Mouse (Mus musculus): ENCODE measurements around the gene Nod1. TPM values are rescaled to one million over a fixed set of nuclear protein-coding genes. Genes with fewer than 3 reads are reported as not detected.

Nod1 gene
- polyA plus RNA-seq, 1 experiment from 2014 or later, result 6.8 TPM

DNA sequence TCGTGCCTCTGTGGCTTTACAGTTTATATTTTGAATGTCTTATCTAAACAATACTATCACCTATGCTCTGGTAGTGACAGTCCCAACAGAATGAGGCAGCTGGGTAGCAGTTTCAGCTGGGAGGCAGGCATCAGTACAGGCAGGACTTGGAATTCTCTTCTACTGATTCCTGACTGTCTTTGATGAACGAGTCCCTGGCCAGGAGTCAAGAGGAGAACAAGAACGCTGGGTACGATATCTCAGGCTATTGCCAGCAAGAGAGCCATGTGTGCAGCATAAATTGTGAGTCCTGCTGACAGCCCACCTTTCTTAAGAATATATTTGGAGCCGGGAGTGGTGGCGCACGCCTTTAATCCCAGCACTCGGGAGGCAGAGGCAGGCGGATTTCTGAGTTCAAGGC lies 1.9 kb downstream of the Nod1 start:
- no peak for ATAC-seq (replicated peaks; ENCODE audit: extremely low read depth, insufficient read depth, low FRiP score)
- peaks cover 6% of the 10 kb centered on the region; the same call in 1 of the 2 replicates for H3K4me1 ChIP-seq (ENCODE audit: control insufficient read depth, insufficient read depth, low read length)
- 55% methylated on average over 9 of the region's 9 CpGs for WGBS
- H3K9me3 ChIP-seq (replicated peaks; ENCODE audit: control insufficient read depth, low read length), result no peaks in the 10 kb centered on the region
- no peak overlapping the region for H3K9ac ChIP-seq (ENCODE audit: low read length)
- no peak overlapping the region for H3K27ac ChIP-seq (ENCODE audit: low read length)
- H3K4me3 ChIP-seq (ENCODE audit: low read length), result no peak overlapping the region
- H3K4me2 ChIP-seq (ENCODE audit: low read depth, low read length), result 0 out of 2 replicates have a peak overlapping the region, but pooled peaks have one; percentile 1
- H3K27me3 ChIP-seq (ENCODE audit: control insufficient read depth, insufficient read depth, low read length), result no peaks in the 10 kb centered on the region
- H3K36me3 ChIP-seq (ENCODE audit: control insufficient read depth, insufficient read depth), result no peaks in the 10 kb centered on the region

DNA sequence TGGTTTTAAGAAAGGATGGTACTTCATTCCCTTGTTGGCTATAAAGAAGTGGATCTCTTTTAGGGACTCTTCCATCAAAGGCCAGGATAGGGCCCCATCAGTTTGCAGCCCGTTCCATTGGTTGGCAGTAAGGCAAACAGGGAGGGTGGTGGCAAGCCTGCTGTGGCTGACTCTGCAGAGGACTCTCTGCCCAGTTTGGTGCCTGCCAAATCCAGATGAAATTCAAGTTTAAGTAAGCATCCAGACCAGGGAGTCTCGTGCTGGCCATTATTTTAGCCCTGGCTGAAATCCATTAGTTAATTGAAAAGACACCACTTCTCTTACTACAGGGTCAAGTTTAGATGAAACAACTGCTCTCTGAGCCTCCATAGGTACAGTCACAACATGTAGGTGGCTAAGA lies 2.6 kb downstream of the Nod1 start:
- Histone ChIP-seq H3K4me1 (ENCODE audit: control insufficient read depth, insufficient read depth, low read length) (peaks cover 6% of the 10 kb centered on the region; the same call in 1 of the 2 replicates), H3K4me2 (ENCODE audit: low read depth, low read length) (no peak overlapping the region), H3K4me3 (ENCODE audit: low read length) (no peak overlapping the region), H3K27ac (ENCODE audit: low read length) (no peak overlapping the region), H3K9me3 (replicated peaks; ENCODE audit: control insufficient read depth, low read length) (no peaks in the 10 kb centered on the region), H3K36me3 (ENCODE audit: control insufficient read depth, insufficient read depth) (no peaks in the 10 kb centered on the region), H3K27me3 (ENCODE audit: control insufficient read depth, insufficient read depth, low read length) (no peaks in the 10 kb centered on the region), H3K9ac (ENCODE audit: low read length) (no peak overlapping the region)
- ATAC-seq (replicated peaks; ENCODE audit: extremely low read depth, insufficient read depth, low FRiP score), result no peak
- WGBS, result 62% methylated on average over 2 of the region's 2 CpGs

DNA sequence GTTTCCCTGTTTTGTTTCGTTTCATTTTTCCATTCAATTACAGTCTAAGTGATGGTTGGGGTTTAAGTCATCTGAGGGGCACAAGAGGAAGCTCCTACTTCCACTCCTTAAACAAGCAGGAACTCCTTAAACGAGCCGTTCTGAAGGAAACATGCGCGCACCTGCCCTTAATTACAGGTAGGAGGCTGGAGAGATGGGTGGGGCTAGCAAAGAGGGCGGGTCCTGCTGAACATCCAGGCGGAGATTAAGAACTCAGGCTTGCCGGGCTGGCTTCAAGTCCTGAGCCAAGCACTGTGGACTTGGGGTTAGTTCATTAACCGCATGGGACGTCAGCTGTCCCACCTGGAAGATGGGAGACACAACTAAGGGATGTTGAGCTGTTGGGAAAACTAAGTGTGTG lies 4.8 kb downstream of the Nod1 start:
- H3K4me2 ChIP-seq (ENCODE audit: low read depth, low read length), result no peak overlapping the region
- WGBS, result 42% methylated on average over 10 of the region's 10 CpGs

DNA sequence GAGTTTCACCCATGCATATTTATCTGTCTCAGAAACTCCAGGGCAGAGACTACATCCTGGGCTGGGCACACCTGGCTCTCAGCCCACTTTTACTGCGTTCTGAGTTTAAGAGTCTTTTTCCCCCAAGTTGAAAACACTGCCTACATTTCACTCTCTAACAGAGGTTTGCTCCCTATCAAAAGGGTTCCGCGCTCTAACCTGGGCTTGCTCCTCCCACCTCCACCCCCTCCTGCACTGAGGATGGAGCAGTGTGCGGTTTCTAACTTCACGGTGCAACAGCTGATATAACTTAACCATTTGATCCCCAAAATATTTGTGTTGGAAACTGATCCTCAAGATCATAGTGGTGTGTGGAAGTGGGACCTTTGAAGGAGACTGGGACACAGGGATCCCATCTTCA lies 7.2 kb downstream of the Nod1 start:
- H3K4me2 ChIP-seq (ENCODE audit: low read depth, low read length), result no peak overlapping the region
- no peaks in the 10 kb centered on the region for H3K27me3 ChIP-seq (ENCODE audit: control insufficient read depth, insufficient read depth, low read length)
- H3K4me3 ChIP-seq (ENCODE audit: low read length), result no peak overlapping the region
- H3K36me3 ChIP-seq (ENCODE audit: control insufficient read depth, insufficient read depth), result no peaks in the 10 kb centered on the region
- no peaks in the 10 kb centered on the region for H3K4me1 ChIP-seq (ENCODE audit: control insufficient read depth, insufficient read depth, low read length)
- no peak overlapping the region for H3K9ac ChIP-seq (ENCODE audit: low read length)
- no peaks in the 10 kb centered on the region for H3K9me3 ChIP-seq (replicated peaks; ENCODE audit: control insufficient read depth, low read length)
- WGBS, result 36% methylated on average over 5 of the region's 5 CpGs
- H3K27ac ChIP-seq (ENCODE audit: low read length), result no peak overlapping the region
- ATAC-seq (replicated peaks; ENCODE audit: extremely low read depth, insufficient read depth, low FRiP score), result no peak

More for the DNA sequence above, 4.8 kb downstream of the Nod1 start:
- no peak overlapping the region for H3K9ac ChIP-seq (ENCODE audit: low read length)
- H3K27ac ChIP-seq (ENCODE audit: low read length), result no peak overlapping the region
- H3K27me3 ChIP-seq (ENCODE audit: control insufficient read depth, insufficient read depth, low read length), result no peaks in the 10 kb centered on the region
- no peak for ATAC-seq (replicated peaks; ENCODE audit: extremely low read depth, insufficient read depth, low FRiP score)
- 0 out of 2 replicates have a peak, but pooled peaks cover 2% of the 10 kb centered on the region for H3K4me1 ChIP-seq (ENCODE audit: control insufficient read depth, insufficient read depth, low read length)
- no peaks in the 10 kb centered on the region for H3K36me3 ChIP-seq (ENCODE audit: control insufficient read depth, insufficient read depth)
- no peak overlapping the region for H3K4me3 ChIP-seq (ENCODE audit: low read length)
- no peaks in the 10 kb centered on the region for H3K9me3 ChIP-seq (replicated peaks; ENCODE audit: control insufficient read depth, low read length)

- Histone ChIP-seq H3K27ac (ENCODE audit: low read length) (no peak overlapping the region), H3K9ac (ENCODE audit: low read length) (no peak overlapping the region)
- WGBS, result 41% methylated on average over 1 of the region's 1 CpGs
Observed at GRCm38 (mm10) chr6:54964755-54965154, 7.7 kb downstream of the Nod1 start.

GRCm38 (mm10) chr6:54963599-54963998 lies 8.8 kb downstream of the Nod1 start:
- Histone ChIP-seq H3K4me3 (ENCODE audit: low read length) (no peak overlapping the region), H3K27ac (ENCODE audit: low read length) (no peak overlapping the region), H3K4me1 (ENCODE audit: control insufficient read depth, insufficient read depth, low read length) (no peaks in the 10 kb centered on the region), H3K27me3 (ENCODE audit: control insufficient read depth, insufficient read depth, low read length) (no peaks in the 10 kb centered on the region), H3K9me3 (replicated peaks; ENCODE audit: control insufficient read depth, low read length) (no peaks in the 10 kb centered on the region), H3K36me3 (ENCODE audit: control insufficient read depth, insufficient read depth) (no peaks in the 10 kb centered on the region), H3K4me2 (ENCODE audit: low read depth, low read length) (no peak overlapping the region), H3K9ac (ENCODE audit: low read length) (no peak overlapping the region)
- no peak for ATAC-seq (replicated peaks; ENCODE audit: extremely low read depth, insufficient read depth, low FRiP score)
- 87% methylated on average over 2 of the region's 2 CpGs for WGBS

More at GRCm38 (mm10) chr6:54964755-54965154, 7.7 kb downstream of the Nod1 start:
- no peaks in the 10 kb centered on the region for H3K27me3 ChIP-seq (ENCODE audit: control insufficient read depth, insufficient read depth, low read length)
- H3K9me3 ChIP-seq (replicated peaks; ENCODE audit: control insufficient read depth, low read length), result no peaks in the 10 kb centered on the region
- no peak for ATAC-seq (replicated peaks; ENCODE audit: extremely low read depth, insufficient read depth, low FRiP score)
- H3K4me1 ChIP-seq (ENCODE audit: control insufficient read depth, insufficient read depth, low read length), result no peaks in the 10 kb centered on the region
- H3K4me2 ChIP-seq (ENCODE audit: low read depth, low read length), result no peak overlapping the region
- no peaks in the 10 kb centered on the region for H3K36me3 ChIP-seq (ENCODE audit: control insufficient read depth, insufficient read depth)
- H3K4me3 ChIP-seq (ENCODE audit: low read length), result no peak overlapping the region

DNA sequence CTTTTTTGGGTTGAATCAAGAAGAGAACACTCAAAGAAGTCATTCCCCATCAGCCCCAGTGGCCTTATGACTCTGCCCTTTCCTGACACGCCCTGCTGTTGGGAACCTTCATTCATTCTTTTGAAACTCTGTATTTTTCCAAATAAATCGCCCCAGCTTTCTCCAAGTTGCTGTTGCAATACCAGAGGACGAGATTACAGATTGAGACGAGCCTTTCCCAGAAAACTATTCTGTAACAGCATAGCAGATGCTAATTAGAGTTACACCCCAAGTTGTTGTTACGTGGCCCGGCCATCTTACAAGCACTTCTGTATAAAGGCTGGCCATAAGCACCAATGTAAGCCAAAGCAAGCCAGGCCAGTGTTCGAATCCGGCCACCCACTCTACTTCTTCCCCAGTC lies 14.8 kb downstream of the Nod1 start:
- ATAC-seq (replicated peaks; ENCODE audit: extremely low read depth, insufficient read depth, low FRiP score), result no peak
- Histone ChIP-seq H3K9me3 (replicated peaks; ENCODE audit: control insufficient read depth, low read length) (no peaks in the 10 kb centered on the region), H3K4me2 (ENCODE audit: low read depth, low read length) (no peak overlapping the region), H3K9ac (ENCODE audit: low read length) (no peak overlapping the region), H3K36me3 (ENCODE audit: control insufficient read depth, insufficient read depth) (no peaks in the 10 kb centered on the region), H3K4me3 (ENCODE audit: low read length) (no peak overlapping the region), H3K27ac (ENCODE audit: low read length) (no peak overlapping the region), H3K4me1 (ENCODE audit: control insufficient read depth, insufficient read depth, low read length) (0 out of 2 replicates have a peak, but pooled peaks cover 3% of the 10 kb centered on the region), H3K27me3 (ENCODE audit: control insufficient read depth, insufficient read depth, low read length) (no peaks in the 10 kb centered on the region)
- WGBS, result 84% methylated on average over 8 of the region's 8 CpGs

DNA sequence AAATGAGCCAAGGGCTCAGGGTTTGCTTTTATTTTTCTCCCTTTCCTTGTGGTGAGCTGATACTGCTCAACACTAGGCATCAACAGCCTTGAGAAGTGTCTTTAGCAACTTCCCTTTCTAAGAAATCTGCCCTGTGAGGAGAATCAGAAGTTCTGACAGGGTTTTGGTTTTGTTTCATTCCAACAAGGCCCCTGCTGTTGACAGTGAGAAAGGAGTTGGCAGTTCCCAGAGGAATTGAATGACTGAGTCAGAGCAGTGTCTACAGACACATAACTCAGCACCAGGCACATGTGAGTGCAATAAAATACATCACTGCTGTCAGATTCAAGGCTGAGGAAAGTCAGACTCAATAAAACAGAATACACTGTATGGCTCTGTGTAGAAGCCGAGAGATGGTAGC lies 16.0 kb downstream of the Nod1 start:
- Histone ChIP-seq H3K36me3 (ENCODE audit: control insufficient read depth, insufficient read depth) (no peaks in the 10 kb centered on the region), H3K27ac (ENCODE audit: low read length) (peak overlapping the region; percentile 3; the same call in 1 of the 2 replicates), H3K9me3 (replicated peaks; ENCODE audit: control insufficient read depth, low read length) (no peaks in the 10 kb centered on the region), H3K4me2 (ENCODE audit: low read depth, low read length) (no peak overlapping the region), H3K4me1 (ENCODE audit: control insufficient read depth, insufficient read depth, low read length) (0 out of 2 replicates have a peak, but pooled peaks cover 3% of the 10 kb centered on the region), H3K27me3 (ENCODE audit: control insufficient read depth, insufficient read depth, low read length) (no peaks in the 10 kb centered on the region), H3K9ac (ENCODE audit: low read length) (no peak overlapping the region), H3K4me3 (ENCODE audit: low read length) (no peak overlapping the region)
- WGBS, result 57% methylated on average over 1 of the region's 1 CpGs
- ATAC-seq (replicated peaks; ENCODE audit: extremely low read depth, insufficient read depth, low FRiP score), result no peak

DNA sequence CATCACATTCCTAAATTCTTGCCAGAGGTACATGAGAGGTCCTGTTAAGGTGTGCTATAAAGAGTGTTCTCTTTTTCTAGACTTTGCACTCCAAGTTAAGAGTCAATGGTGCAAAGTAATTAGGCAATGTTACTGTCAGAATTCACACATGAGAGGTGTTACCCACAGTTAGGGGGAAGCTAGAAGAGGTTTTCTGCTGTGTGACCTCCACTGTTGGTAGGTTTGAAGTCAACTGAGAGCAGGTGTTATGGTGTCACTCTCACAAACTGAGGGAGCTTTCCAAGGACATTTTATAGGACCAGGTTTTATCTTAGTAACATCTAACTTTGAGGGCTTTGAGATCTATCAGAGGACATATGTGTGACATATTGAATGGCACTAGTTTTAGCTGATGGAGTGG lies 16.5 kb downstream of the Nod1 start:
- H3K4me1 ChIP-seq (ENCODE audit: control insufficient read depth, insufficient read depth, low read length), result 0 out of 2 replicates have a peak, but pooled peaks cover 3% of the 10 kb centered on the region
- H3K9me3 ChIP-seq (replicated peaks; ENCODE audit: control insufficient read depth, low read length), result no peaks in the 10 kb centered on the region
- no peak for ATAC-seq (replicated peaks; ENCODE audit: extremely low read depth, insufficient read depth, low FRiP score)
- no peaks in the 10 kb centered on the region for H3K27me3 ChIP-seq (ENCODE audit: control insufficient read depth, insufficient read depth, low read length)
- H3K4me3 ChIP-seq (ENCODE audit: low read length), result no peak overlapping the region
- H3K4me2 ChIP-seq (ENCODE audit: low read depth, low read length), result no peak overlapping the region
- H3K27ac ChIP-seq (ENCODE audit: low read length), result no peak overlapping the region
- H3K36me3 ChIP-seq (ENCODE audit: control insufficient read depth, insufficient read depth), result no peaks in the 10 kb centered on the region
- no peak overlapping the region for H3K9ac ChIP-seq (ENCODE audit: low read length)

Data from heart, embryonic 16.5 days (tissue).